Mouse (Mus musculus) intestine, postnatal 0 days (tissue): Measurements from ENCODE around the gene Vash1. TPM values are rescaled to one million over a fixed set of nuclear protein-coding genes. Genes with fewer than 3 reads are reported as not detected.

Source experiments
- ATAC-seq: fragments of 200-750 bp; cut with Nextera tagmentation; 2 replicates; pipeline ENCODE4 v1.8.0; 2017; ENCODE audit warnings: mild to moderate bottlenecking, moderate TSS enrichment, moderate library complexity
- H3K27ac ChIP-seq: fragments of 300-500 bp; sonication (generic); 2 replicates; pipeline ENCODE4 v1.5.1; 2014; ENCODE audit warnings: mild to moderate bottlenecking, low read depth, low read length, moderate library complexity
- H3K27me3 ChIP-seq: fragments of 300-500 bp; sonication (generic); replicated peaks from 2 replicates; pipeline ENCODE4 v1.6.1; 2014; ENCODE audit warnings: low read length, mixed read lengths; ENCODE audit not compliant: control insufficient read depth, insufficient read depth
- H3K36me3 ChIP-seq: fragments of 300-500 bp; sonication (generic); 2 replicates; pipeline ENCODE4 v1.6.1; 2014; ENCODE audit warnings: mild to moderate bottlenecking, moderate library complexity; ENCODE audit not compliant: control insufficient read depth, insufficient read depth
- H3K4me1 ChIP-seq: fragments of 300-500 bp; sonication (generic); replicated peaks from 2 replicates; pipeline ENCODE4 v1.6.1; 2014; ENCODE audit warnings: antibody characterized with exemption, low read length, mixed read lengths; ENCODE audit not compliant: control insufficient read depth, insufficient read depth
- H3K4me2 ChIP-seq: fragments of 300-500 bp; sonication (generic); replicated peaks from 2 replicates; pipeline ENCODE4 v1.6.1; 2014; ENCODE audit warnings: low read depth, mild to moderate bottlenecking, moderate library complexity
- H3K4me3 ChIP-seq: fragments of 300-500 bp; sonication (generic); 2 replicates; pipeline ENCODE4 v1.5.1; 2014; ENCODE audit warnings: low read depth, low read length
- H3K9ac ChIP-seq: fragments of 300-500 bp; sonication (generic); 2 replicates; pipeline ENCODE4 v1.6.1; 2014; ENCODE audit warnings: mild to moderate bottlenecking, low read depth, low read length
- H3K9me3 ChIP-seq: fragments of 300-500 bp; sonication (generic); 2 replicates; pipeline ENCODE4 v1.6.1; 2016; ENCODE audit warnings: mixed run types; ENCODE audit not compliant: control insufficient read depth
- CTCF ChIP-seq: sonication (generic); IDR thresholded peaks from 2 replicates; pipeline ENCODE4 v1.5.1; 2016; ENCODE audit warnings: low read depth, mild to moderate bottlenecking, control low read depth, antibody characterized with exemption, moderate library complexity
- WGBS: fragments of 180-500 bp; shearing (Covaris S2); extraction: QIAGEN DNeasy Blood & Tissue Kit; methylation state at CpG from one replicate; pipeline ENCODE4 v1.1.7; 2014; 5-methylcytosine and 5-hydroxymethylcytosine counted together
- polyA plus RNA-seq: library from polyadenylated mRNA; unstranded; fragments of >200 nt; fragmentation: Nextera tagmentation; extraction: Ambion mirVana; gene quantifications from 2 replicates; pipeline ENCODE4 v1.2.1, GENCODE M21; 2015

Vash1 gene
- polyA plus RNA-seq, 1 experiment from 2014 or later: 4.1 TPM

- Histone ChIP-seq H3K36me3 (no peaks in the 10 kb centered on the region), H3K9ac (no peak overlapping the region), H3K4me3 (peak overlapping the region; percentile 59), H3K27ac (no peak overlapping the region), H3K4me1 (no peaks in the 10 kb centered on the region; the same call in 1 of the 2 replicates), H3K9me3 (no peaks in the 10 kb centered on the region), H3K4me2 (peak overlapping the region; percentile 98), H3K27me3 (peaks cover 18% of the 10 kb centered on the region)
- WGBS: 31% methylated on average over 12 of the region's 12 CpGs
- TF ChIP-seq CTCF: no peak
- ATAC-seq: no peak
Measured at GRCm38 (mm10) chr12:86679991-86680491, 1.5 kb downstream of the Vash1 start.

GRCm38 (mm10) chr12:86680591-86681193, 2.2 kb downstream of the Vash1 start:
- Histone ChIP-seq H3K9me3 (no peaks in the 10 kb centered on the region), H3K27me3 (peaks cover 18% of the 10 kb centered on the region), H3K4me2 (peak overlapping the region; percentile 98), H3K27ac (no peak overlapping the region), H3K4me1 (no peaks in the 10 kb centered on the region; the same call in 1 of the 2 replicates), H3K4me3 (peak overlapping the region; percentile 59; the same call in 1 of the 2 replicates), H3K36me3 (no peaks in the 10 kb centered on the region), H3K9ac (no peak overlapping the region)
- peak; percentile 37 for TF ChIP-seq CTCF
- ATAC-seq: no peak
- WGBS: 34% methylated on average over 11 of the region's 11 CpGs

GRCm38 (mm10) chr12:86681626-86682025, 3.1 kb downstream of the Vash1 start:
- no peak overlapping the region for H3K4me3 ChIP-seq
- H3K27me3 ChIP-seq: peaks cover 18% of the 10 kb centered on the region
- no peak for ATAC-seq
- no peak overlapping the region for H3K4me2 ChIP-seq
- no peaks in the 10 kb centered on the region; the same call in 1 of the 2 replicates for H3K4me1 ChIP-seq
- WGBS: 83% methylated on average over 9 of the region's 9 CpGs
- no peaks in the 10 kb centered on the region for H3K9me3 ChIP-seq
- no peak for TF ChIP-seq CTCF
- no peak overlapping the region for H3K9ac ChIP-seq
- H3K27ac ChIP-seq: no peak overlapping the region
- no peaks in the 10 kb centered on the region for H3K36me3 ChIP-seq

- no peak for ATAC-seq
- H3K4me2 ChIP-seq: no peak overlapping the region
Measured at GRCm38 (mm10) chr12:86682178-86682577, 3.7 kb downstream of the Vash1 start.

GRCm38 (mm10) chr12:86683698-86684097, 5.2 kb downstream of the Vash1 start:
- 69% methylated on average over 7 of the region's 7 CpGs for WGBS
- TF ChIP-seq CTCF: no peak

More at GRCm38 (mm10) chr12:86682178-86682577, 3.7 kb downstream of the Vash1 start:
- Histone ChIP-seq H3K36me3 (no peaks in the 10 kb centered on the region), H3K9ac (no peak overlapping the region), H3K9me3 (no peaks in the 10 kb centered on the region), H3K27ac (no peak overlapping the region), H3K27me3 (peaks cover 16% of the 10 kb centered on the region), H3K4me3 (no peak overlapping the region), H3K4me1 (no peaks in the 10 kb centered on the region; the same call in 1 of the 2 replicates)
- WGBS: 79% methylated on average over 8 of the region's 8 CpGs
- TF ChIP-seq CTCF: no peak

GRCm38 (mm10) chr12:86685275-86685674, 6.8 kb downstream of the Vash1 start:
- H3K4me2 ChIP-seq: no peak overlapping the region
- 73% methylated on average over 9 of the region's 9 CpGs for WGBS
- no peak overlapping the region for H3K9ac ChIP-seq
- TF ChIP-seq CTCF: no peak
- no peaks in the 10 kb centered on the region for H3K9me3 ChIP-seq
- no peak overlapping the region for H3K27ac ChIP-seq
- H3K27me3 ChIP-seq: peaks cover 2% of the 10 kb centered on the region; the same call in 1 of the 2 replicates
- no peaks in the 10 kb centered on the region for H3K36me3 ChIP-seq
- ATAC-seq: no peak
- H3K4me1 ChIP-seq: no peaks in the 10 kb centered on the region
- no peak overlapping the region for H3K4me3 ChIP-seq

More at GRCm38 (mm10) chr12:86683698-86684097, 5.2 kb downstream of the Vash1 start:
- Histone ChIP-seq H3K36me3 (no peaks in the 10 kb centered on the region), H3K27ac (no peak overlapping the region), H3K4me2 (no peak overlapping the region), H3K4me1 (no peaks in the 10 kb centered on the region; the same call in 1 of the 2 replicates), H3K9ac (no peak overlapping the region), H3K27me3 (peaks cover 16% of the 10 kb centered on the region), H3K9me3 (no peaks in the 10 kb centered on the region), H3K4me3 (no peak overlapping the region)
- no peak for ATAC-seq
